Mouse (Mus musculus) adipocyte (in vitro differentiated cells): Measurements from ENCODE around the gene Pou3f3.

ENCODE experiments used
- DNase-seq: peaks from one replicate; pipeline ENCODE4 v3.0.0-alpha.2; 2016; ENCODE audit warnings: low spot score

Pou3f3 gene

GRCm38 (mm10) chr1:42695578-42695915, at the start of gene Pou3f3:
Gene Pou3f3, plus strand, starts transcription at chr1:42695768.
- DNase-seq = no peak

GRCm38 (mm10) chr1:42648366-42648935, 47.1 kb upstream of the Pou3f3 start:
- no peak for DNase-seq

- no peak for DNase-seq
Measured at GRCm38 (mm10) chr1:42651461-42651860, 44.1 kb upstream of the Pou3f3 start.

- DNase-seq = no peak
Measured at GRCm38 (mm10) chr1:42667546-42667945, 28.0 kb upstream of the Pou3f3 start.

GRCm38 (mm10) chr1:42680673-42681072, 14.9 kb upstream of the Pou3f3 start:
- no peak for DNase-seq

- no peak for DNase-seq
Measured at GRCm38 (mm10) chr1:42681762-42682161, 13.8 kb upstream of the Pou3f3 start.

GRCm38 (mm10) chr1:42683861-42684260, 11.7 kb upstream of the Pou3f3 start:
- no peak for DNase-seq

GRCm38 (mm10) chr1:42684345-42684744, 11.2 kb upstream of the Pou3f3 start:
- no peak for DNase-seq

GRCm38 (mm10) chr1:42684783-42685182, 10.8 kb upstream of the Pou3f3 start:
- no peak for DNase-seq

- DNase-seq = no peak
Measured at GRCm38 (mm10) chr1:42685321-42685960, 10.1 kb upstream of the Pou3f3 start.

- no peak for DNase-seq
Measured at GRCm38 (mm10) chr1:42686194-42687131, 9.1 kb upstream of the Pou3f3 start.

GRCm38 (mm10) chr1:42687271-42687670, 8.3 kb upstream of the Pou3f3 start:
- no peak for DNase-seq

- DNase-seq = no peak
Measured at GRCm38 (mm10) chr1:42687756-42688540, 7.6 kb upstream of the Pou3f3 start.

GRCm38 (mm10) chr1:42688541-42689125, 6.9 kb upstream of the Pou3f3 start:
- DNase-seq = no peak

GRCm38 (mm10) chr1:42690024-42690575, 5.5 kb upstream of the Pou3f3 start:
- no peak for DNase-seq

GRCm38 (mm10) chr1:42691202-42692170, 4.1 kb upstream of the Pou3f3 start:
- DNase-seq = peak; percentile 48

- DNase-seq = no peak
Measured at GRCm38 (mm10) chr1:42692221-42692620, 3.3 kb upstream of the Pou3f3 start.

- no peak for DNase-seq
Measured at GRCm38 (mm10) chr1:42693101-42693715, 2.4 kb upstream of the Pou3f3 start.

- no peak for DNase-seq
Measured at GRCm38 (mm10) chr1:42693852-42694251, 1.7 kb upstream of the Pou3f3 start.

GRCm38 (mm10) chr1:42694290-42694664, 1.3 kb upstream of the Pou3f3 start:
- no peak for DNase-seq
